Mouse (Mus musculus) bone marrow macrophage, adult 2 months (primary cell): ENCODE results near the gene Olfr123.

ENCODE experiments used
- CTCF ChIP-seq: IDR thresholded peaks from 2 replicates; pipeline ENCODE4 v1.5.1; 2012; ENCODE audit warnings: low read depth, mild to moderate bottlenecking, low read length, moderate library complexity
- POLR2A ChIP-seq: IDR thresholded peaks from 2 replicates; pipeline ENCODE4 v1.6.1; 2012; ENCODE audit warnings: mild to moderate bottlenecking, low read depth, low read length, borderline replicate concordance

- TF ChIP-seq POLR2A (no peak), CTCF (no peak)
These were observed 25.0 kb upstream of the Olfr123 start, which contains the start of gene Olfr122 for GRCm38 (mm10) chr17:37768307-37768706.
